Mouse (Mus musculus): ENCODE data around the gene Tmem82. TPM values are rescaled to one million over a fixed set of nuclear protein-coding genes. Genes with fewer than 3 reads are reported as not detected.

The Tmem82 gene
- polyA plus RNA-seq, 1 experiment, result 3.3 TPM

DNA sequence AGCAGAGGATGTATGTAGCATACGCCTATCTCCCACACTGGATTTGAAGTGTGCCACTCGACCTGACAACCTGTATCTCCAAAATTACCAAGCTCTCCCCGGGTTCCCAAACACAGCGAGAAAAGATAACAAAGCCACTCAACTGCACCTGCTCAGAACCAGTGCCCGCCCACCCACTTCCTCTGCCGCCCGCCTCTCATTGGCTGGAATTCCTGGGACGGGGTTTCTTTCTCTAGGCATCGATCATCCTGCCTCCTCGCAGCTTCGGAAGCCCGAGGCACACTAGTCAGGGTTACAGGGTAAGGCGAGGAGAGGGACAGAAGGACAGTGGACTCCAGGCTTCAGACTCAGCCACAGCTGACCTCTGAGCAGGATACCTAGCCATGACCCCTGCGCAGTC, 10.2 kb upstream of the Tmem82 start:
- no peak overlapping the region for H3K27ac ChIP-seq (ENCODE audit: insufficient read depth, low read depth, low read length)
- peaks cover 17% of the 10 kb centered on the region for H3K4me1 ChIP-seq (ENCODE audit: control insufficient read depth, insufficient read depth, low read length)
- no peak for TF ChIP-seq POLR2A (IDR thresholded peaks at IDR 0.05; ENCODE audit: borderline replicate concordance, low read depth, low read length)
- no peak for TF ChIP-seq CTCF (IDR thresholded peaks at IDR 0.05; ENCODE audit: low read depth, low read length)
- H3K4me3 ChIP-seq (ENCODE audit: insufficient read depth, low read length), result no peak overlapping the region

DNA sequence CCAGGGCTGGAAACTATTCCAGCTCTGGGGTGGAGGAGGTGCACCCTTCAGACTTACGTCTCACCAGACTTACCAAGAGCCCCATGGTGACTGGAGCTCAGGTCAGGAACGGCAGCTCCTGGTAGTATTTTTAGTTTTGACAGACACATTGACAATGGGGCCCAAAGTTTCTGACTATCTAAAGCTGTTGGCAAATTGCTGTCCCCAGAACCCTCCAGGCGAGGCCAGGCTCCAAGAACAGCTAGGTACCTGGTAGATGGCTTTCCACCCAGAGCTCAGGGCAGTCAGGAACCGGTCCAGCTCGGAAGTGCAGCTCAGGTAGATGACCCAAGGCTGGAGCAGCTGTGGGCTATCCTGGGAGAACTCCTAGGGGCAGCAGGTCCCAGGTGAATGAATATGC, 9.1 kb upstream of the Tmem82 start:
- TF ChIP-seq POLR2A (IDR thresholded peaks at IDR 0.05; ENCODE audit: borderline replicate concordance, low read depth, low read length), result no peak
- no peak for TF ChIP-seq CTCF (IDR thresholded peaks at IDR 0.05; ENCODE audit: low read depth, low read length)

DNA sequence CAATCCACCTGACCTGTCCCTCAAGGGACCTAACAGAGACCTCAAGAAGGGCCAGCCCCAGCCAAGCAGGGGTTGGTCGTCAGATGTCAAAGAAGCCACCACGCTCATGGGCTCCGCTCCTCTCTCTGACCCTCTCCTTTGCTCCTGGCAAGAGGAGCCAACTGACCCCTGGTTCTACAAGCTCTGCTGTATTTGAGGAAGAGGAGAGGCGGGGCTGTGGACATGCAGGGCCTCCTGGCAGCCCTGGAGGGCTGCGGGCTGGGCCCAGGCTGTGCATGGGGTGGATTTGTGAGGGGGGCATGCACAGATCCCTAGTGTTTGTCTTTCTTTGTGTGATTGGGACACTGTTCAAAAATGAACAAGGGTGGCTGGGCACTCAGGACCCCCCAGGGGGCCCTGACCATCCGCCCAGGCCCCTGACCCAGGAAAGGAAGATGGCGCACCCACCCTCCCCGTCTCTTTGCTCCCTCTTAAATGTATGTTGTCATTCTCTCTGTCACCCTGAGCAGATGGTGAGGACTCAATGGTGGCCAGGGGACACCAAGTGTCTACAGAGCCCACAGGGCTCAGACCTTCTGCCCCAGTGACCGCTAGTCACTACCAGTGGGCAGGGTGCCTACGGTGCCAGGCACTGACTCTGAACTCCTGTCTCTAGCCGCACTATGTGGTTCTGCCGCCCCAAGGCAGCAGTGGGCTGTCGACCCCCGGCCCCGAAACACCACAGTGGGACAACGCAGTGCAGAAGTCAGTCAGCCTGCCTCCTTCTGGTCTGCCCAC, 7.5 kb upstream of the Tmem82 start:
- Histone ChIP-seq H3K4me3 (ENCODE audit: insufficient read depth, low read length) (no peak overlapping the region), H3K4me1 (ENCODE audit: control insufficient read depth, insufficient read depth, low read length) (peaks cover 24% of the 10 kb centered on the region), H3K27ac (ENCODE audit: insufficient read depth, low read depth, low read length) (no peak overlapping the region)
- TF ChIP-seq POLR2A (IDR thresholded peaks at IDR 0.05; ENCODE audit: borderline replicate concordance, low read depth, low read length), result no peak
- TF ChIP-seq CTCF (IDR thresholded peaks at IDR 0.05; ENCODE audit: low read depth, low read length), result no peak

More for the DNA sequence above, 9.1 kb upstream of the Tmem82 start:
- no peak overlapping the region for H3K4me3 ChIP-seq (ENCODE audit: insufficient read depth, low read length)
- H3K27ac ChIP-seq (ENCODE audit: insufficient read depth, low read depth, low read length), result no peak overlapping the region
- peaks cover 20% of the 10 kb centered on the region for H3K4me1 ChIP-seq (ENCODE audit: control insufficient read depth, insufficient read depth, low read length)

DNA sequence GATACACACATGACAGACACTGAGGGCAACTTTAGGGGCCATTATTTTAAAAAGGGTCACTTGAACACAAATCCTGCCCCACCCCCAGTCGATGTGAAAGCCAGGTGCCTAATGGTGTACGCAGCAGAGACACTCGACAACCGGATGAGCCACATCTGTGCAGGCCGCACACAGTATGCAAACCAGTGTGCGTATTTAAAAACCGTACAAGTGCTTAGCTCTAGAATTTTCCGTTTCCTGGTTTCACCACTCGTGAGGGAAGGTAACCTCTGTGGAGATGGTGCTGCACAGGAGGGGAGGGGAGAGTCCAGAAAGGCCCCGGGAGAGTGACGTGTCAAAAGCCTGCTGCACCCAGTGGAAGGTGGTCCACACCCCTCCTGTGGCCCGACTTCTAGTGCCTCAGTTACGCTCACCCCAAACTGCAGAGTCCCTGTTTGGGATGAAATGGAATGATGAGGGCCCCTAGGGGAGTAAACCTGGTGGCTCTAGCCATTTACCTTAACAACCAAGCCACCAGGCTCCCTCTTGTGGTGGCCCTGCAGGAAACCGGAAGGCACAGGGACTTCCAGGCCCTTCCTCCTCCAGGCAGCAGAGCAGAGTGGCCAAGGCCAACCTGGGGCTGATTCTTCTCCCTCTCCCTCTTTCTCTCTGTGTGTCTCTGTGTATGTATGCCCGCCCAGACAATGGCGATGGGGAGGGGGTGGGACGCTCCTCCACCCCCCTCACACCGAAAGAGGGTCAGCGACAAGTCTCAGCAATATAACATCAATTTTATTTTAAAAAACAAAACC, 6.7 kb upstream of the Tmem82 start:
- no peak for TF ChIP-seq POLR2A (IDR thresholded peaks at IDR 0.05; ENCODE audit: borderline replicate concordance, low read depth, low read length)
- peak; percentile 48 for TF ChIP-seq CTCF (IDR thresholded peaks at IDR 0.05; ENCODE audit: low read depth, low read length)
- H3K27ac ChIP-seq (ENCODE audit: insufficient read depth, low read depth, low read length), result no peak overlapping the region
- H3K4me1 ChIP-seq (ENCODE audit: control insufficient read depth, insufficient read depth, low read length), result peaks cover 24% of the 10 kb centered on the region
- no peak overlapping the region for H3K4me3 ChIP-seq (ENCODE audit: insufficient read depth, low read length)

DNA sequence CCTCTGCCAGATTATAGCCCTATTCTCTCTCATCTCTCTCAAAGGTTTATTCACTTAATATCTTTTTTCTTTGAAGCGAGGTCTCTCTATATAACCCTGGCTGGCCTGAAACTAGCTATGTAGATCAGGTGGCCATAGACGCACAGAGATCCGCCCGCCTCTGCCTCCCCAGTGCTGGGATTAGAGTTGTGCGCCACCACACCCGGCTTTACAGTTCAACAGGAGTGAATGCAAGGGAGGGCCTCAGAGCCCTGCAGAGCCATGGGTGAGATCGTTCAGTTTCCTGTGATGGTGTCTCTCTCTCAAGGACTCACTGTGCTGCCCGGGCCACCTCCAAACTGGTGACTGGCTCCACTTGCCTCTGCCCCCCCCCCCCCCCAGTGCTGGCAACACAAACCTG, 5.7 kb upstream of the Tmem82 start:
- Histone ChIP-seq H3K4me3 (ENCODE audit: insufficient read depth, low read length) (no peak overlapping the region), H3K4me1 (ENCODE audit: control insufficient read depth, insufficient read depth, low read length) (peaks cover 29% of the 10 kb centered on the region), H3K27ac (ENCODE audit: insufficient read depth, low read depth, low read length) (no peak overlapping the region)
- TF ChIP-seq CTCF (IDR thresholded peaks at IDR 0.05; ENCODE audit: low read depth, low read length) (no peak), POLR2A (IDR thresholded peaks at IDR 0.05; ENCODE audit: borderline replicate concordance, low read depth, low read length) (no peak)

DNA sequence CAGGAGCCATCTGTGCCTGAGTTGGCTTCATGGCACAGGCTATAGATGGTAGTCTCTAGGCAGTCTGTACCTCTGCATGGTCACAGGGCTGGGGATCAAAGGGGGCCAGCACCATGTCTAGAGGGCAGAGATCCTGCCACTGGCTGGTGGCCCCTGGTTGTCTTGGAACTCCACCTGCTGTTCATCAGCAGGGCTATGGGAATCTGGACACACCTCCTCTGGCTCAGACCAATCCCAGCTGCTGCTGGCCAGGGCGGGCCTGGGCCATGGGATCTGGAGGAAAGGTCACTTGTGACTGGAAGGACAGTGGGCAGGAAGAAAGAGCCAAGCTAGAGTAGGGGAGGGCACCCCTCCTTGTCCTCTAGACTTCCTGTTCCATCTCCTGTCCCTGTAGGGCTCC, 5.2 kb upstream of the Tmem82 start, which contains the start of gene Slc25a34:
Gene Slc25a34, minus strand, starts transcription at position 156 of the 400 bp plus-strand sequence.
- H3K27ac ChIP-seq (ENCODE audit: insufficient read depth, low read depth, low read length), result no peak within 1 kb of the TSS

DNA sequence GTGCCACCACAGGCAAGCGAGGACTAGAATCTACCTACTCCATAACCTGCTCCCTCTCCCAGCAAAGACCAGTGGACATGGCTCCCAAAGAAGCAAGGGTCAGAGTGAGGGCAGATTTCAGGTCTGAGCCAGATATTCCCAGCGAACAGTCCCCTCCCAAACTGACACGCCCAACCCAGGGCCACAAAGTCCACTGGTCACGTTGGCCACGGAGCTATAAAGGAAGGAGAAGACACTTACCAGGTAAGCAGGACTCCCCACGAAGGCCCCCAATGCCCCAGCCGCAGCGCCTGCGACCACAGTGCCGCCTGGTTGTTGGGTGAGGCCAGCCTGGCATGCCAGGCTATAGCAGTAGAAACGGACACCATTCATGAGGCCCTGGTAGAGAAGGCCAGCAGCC, 4.6 kb upstream of the Tmem82 start:
- H3K4me3 ChIP-seq (ENCODE audit: insufficient read depth, low read length), result no peak overlapping the region
- no peak for TF ChIP-seq CTCF (IDR thresholded peaks at IDR 0.05; ENCODE audit: low read depth, low read length)
- no peak for TF ChIP-seq POLR2A (IDR thresholded peaks at IDR 0.05; ENCODE audit: borderline replicate concordance, low read depth, low read length)
- H3K4me1 ChIP-seq (ENCODE audit: control insufficient read depth, insufficient read depth, low read length), result peaks cover 36% of the 10 kb centered on the region
- H3K27ac ChIP-seq (ENCODE audit: insufficient read depth, low read depth, low read length), result no peak overlapping the region

More for the DNA sequence above, 5.2 kb upstream of the Tmem82 start, which contains the start of gene Slc25a34:
- TF ChIP-seq CTCF (IDR thresholded peaks at IDR 0.05; ENCODE audit: low read depth, low read length) (no peak), POLR2A (IDR thresholded peaks at IDR 0.05; ENCODE audit: borderline replicate concordance, low read depth, low read length) (no peak)
- H3K4me1 ChIP-seq (ENCODE audit: control insufficient read depth, insufficient read depth, low read length), result peaks cover 33% of the 10 kb centered on the region
- H3K4me3 ChIP-seq (ENCODE audit: insufficient read depth, low read length), result no peak within 1 kb of the TSS

DNA sequence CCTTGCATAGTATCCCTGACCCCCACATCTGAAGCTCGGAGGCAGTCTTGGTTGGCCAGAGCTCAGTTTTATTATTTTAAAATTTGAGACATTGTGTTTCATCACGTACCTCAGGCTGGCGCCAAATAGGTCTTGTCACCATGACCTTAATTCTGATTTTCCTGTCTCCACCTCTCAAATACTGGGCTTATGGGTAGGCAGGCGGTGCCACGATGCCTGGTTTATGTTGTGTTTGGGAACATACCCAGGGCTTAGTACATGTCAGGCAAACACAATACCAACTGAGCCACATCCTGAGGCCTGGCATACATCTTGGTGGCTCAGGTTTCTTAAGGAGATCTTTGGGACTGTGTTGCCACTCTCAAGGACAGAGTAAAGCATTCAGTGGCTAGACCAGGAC, 4.1 kb upstream of the Tmem82 start:
- Histone ChIP-seq H3K4me3 (ENCODE audit: insufficient read depth, low read length) (no peak overlapping the region), H3K4me1 (ENCODE audit: control insufficient read depth, insufficient read depth, low read length) (peaks cover 36% of the 10 kb centered on the region)

DNA sequence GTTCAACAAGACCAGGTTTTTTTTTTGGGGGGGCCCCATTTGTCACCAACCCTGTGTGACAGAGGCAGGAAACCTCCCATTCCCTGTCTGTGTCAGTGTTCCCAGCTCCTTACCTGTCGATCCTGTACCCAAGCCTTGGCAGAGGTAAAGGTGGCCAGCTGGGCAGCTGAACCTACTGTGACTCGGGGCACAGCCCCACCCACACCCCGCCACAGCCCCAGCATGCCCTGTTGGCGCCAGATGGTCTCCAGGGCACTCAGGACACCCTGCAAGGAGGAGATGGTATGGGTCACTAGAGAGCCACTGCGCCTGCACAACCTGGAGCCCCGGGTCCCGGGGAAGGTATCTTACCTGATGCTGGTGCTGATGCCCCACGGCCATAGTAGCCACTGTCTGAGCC, 3.7 kb upstream of the Tmem82 start:
- TF ChIP-seq CTCF (IDR thresholded peaks at IDR 0.05; ENCODE audit: low read depth, low read length) (no peak), POLR2A (IDR thresholded peaks at IDR 0.05; ENCODE audit: borderline replicate concordance, low read depth, low read length) (no peak)
- no peak overlapping the region for H3K27ac ChIP-seq (ENCODE audit: insufficient read depth, low read depth, low read length)
- H3K4me3 ChIP-seq (ENCODE audit: insufficient read depth, low read length), result no peak overlapping the region
- H3K4me1 ChIP-seq (ENCODE audit: control insufficient read depth, insufficient read depth, low read length), result peaks cover 36% of the 10 kb centered on the region

More for the DNA sequence above, 4.1 kb upstream of the Tmem82 start:
- no peak overlapping the region for H3K27ac ChIP-seq (ENCODE audit: insufficient read depth, low read depth, low read length)
- TF ChIP-seq POLR2A (IDR thresholded peaks at IDR 0.05; ENCODE audit: borderline replicate concordance, low read depth, low read length), result no peak
- no peak for TF ChIP-seq CTCF (IDR thresholded peaks at IDR 0.05; ENCODE audit: low read depth, low read length)

DNA sequence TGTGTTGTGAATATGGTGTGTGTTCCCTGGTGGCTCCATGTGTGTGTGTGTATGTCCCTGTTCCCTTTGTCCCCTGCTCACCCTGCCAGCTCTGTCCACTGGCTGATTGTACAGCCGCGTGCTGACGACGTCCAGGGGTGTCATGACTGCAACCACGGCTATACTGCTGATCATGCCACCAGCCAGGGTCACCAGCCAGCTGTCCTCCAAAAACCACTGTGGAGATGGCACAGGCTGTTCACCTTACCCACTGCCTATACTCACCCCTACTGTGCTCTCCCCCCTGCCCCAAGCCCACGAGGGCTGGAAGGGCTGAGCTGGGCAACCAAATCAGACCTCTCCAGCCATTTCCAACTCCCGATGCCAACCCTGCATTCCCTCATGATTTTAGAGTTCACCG, 2.9 kb upstream of the Tmem82 start:
- TF ChIP-seq CTCF (IDR thresholded peaks at IDR 0.05; ENCODE audit: low read depth, low read length), result no peak
- Histone ChIP-seq H3K27ac (ENCODE audit: insufficient read depth, low read depth, low read length) (no peak overlapping the region), H3K4me1 (ENCODE audit: control insufficient read depth, insufficient read depth, low read length) (peaks cover 36% of the 10 kb centered on the region), H3K4me3 (ENCODE audit: insufficient read depth, low read length) (no peak overlapping the region)

Data from bone marrow macrophage, adult 2 months (primary cell).